In genomic region chr3:130991971-130992370, GRCm38 (mm10) we compare ENCODE assay signal across 22 mouse cellular contexts.
A peak's percentile ranks its signal among the peaks of the same experiment; 100 is the strongest.
DNase-seq lines count a peak whose midpoint lies in the region; ATAC-seq and TF ChIP-seq lines count a peak whose summit lies in the region.
"Had no signal": no experiment of that assay in that cellular context is flagged by ENCODE, and none has a peak within 500 bp of the region (broad histone marks: within the 10 kb centered on the region; RNA-seq: fewer than 3 reads in every experiment).

No protein-coding gene starts in this region.

- 29% methylated on average over 9 of the region's 9 CpGs for WGBS in midbrain, postnatal 0 days
- 41% methylated on average over 9 of the region's 9 CpGs for WGBS in midbrain, embryonic 13.5 days

- DNase-seq in cerebellum, postnatal 10 days = peak; percentile 52 to 65
- no peak for DNase-seq in cerebellum, postnatal 25 days
- peak; percentile 56 for DNase-seq in heart, adult 11 months
- no peak for DNase-seq in heart, postnatal 4 days
- peak; percentile 12 for DNase-seq in midbrain, postnatal 0 days (ENCODE audit: low spot score)
- DNase-seq: adrenal gland, postnatal 10 days; adrenal gland, postnatal 36 days; cerebellum, adult 18-20 months; cerebellum, adult 9-10 months; gastrocnemius, postnatal 10 days; gastrocnemius, postnatal 36 days had no signal

- no peaks in the 10 kb centered on the region for H3K9me3 ChIP-seq in midbrain, postnatal 0 days (ENCODE audit: low read length)
- no peaks in the 10 kb centered on the region for H3K9me3 ChIP-seq in midbrain, embryonic 13.5 days
- H3K9me3 ChIP-seq: embryonic facial prominence, embryonic 13.5 days; forebrain, embryonic 10.5 days; forebrain, embryonic 13.5 days; hindbrain, embryonic 10.5 days had no signal

- H3K9ac ChIP-seq in midbrain, postnatal 0 days (replicated peaks; ENCODE audit: low read length, poor library complexity, severe bottlenecking) = no peak overlapping the region
- H3K9ac ChIP-seq in midbrain, embryonic 13.5 days (replicated peaks) = no peak overlapping the region
- H3K9ac ChIP-seq: embryonic facial prominence, embryonic 13.5 days; forebrain, embryonic 13.5 days; hindbrain, embryonic 13.5 days had no signal

- H3K36me3 ChIP-seq in midbrain, postnatal 0 days (ENCODE audit: insufficient read depth, low read length) = no peaks in the 10 kb centered on the region
- no peaks in the 10 kb centered on the region for H3K36me3 ChIP-seq in midbrain, embryonic 13.5 days
- H3K36me3 ChIP-seq: embryonic facial prominence, embryonic 13.5 days; forebrain, embryonic 10.5 days; hindbrain, embryonic 10.5 days; hindbrain, embryonic 13.5 days had no signal

- no peak overlapping the region for H3K4me3 ChIP-seq in midbrain, postnatal 0 days (ENCODE audit: low read depth, low read length)
- H3K4me3 ChIP-seq in midbrain, embryonic 13.5 days (replicated peaks) = no peak overlapping the region
- H3K4me3 ChIP-seq: embryonic facial prominence, embryonic 13.5 days; forebrain, embryonic 10.5 days; forebrain, embryonic 13.5 days; hindbrain, embryonic 10.5 days; hindbrain, embryonic 13.5 days had no signal

- H3K4me2 ChIP-seq in midbrain, postnatal 0 days (ENCODE audit: low read depth, low read length, poor library complexity, severe bottlenecking) = no peak overlapping the region
- no peak overlapping the region for H3K4me2 ChIP-seq in midbrain, embryonic 13.5 days (replicated peaks)
- H3K4me2 ChIP-seq: embryonic facial prominence, embryonic 13.5 days; forebrain, embryonic 13.5 days; heart, embryonic 11.5 days; hindbrain, embryonic 13.5 days had no signal

- H3K4me1 ChIP-seq in midbrain, postnatal 0 days (ENCODE audit: insufficient read depth, low read length) = no peaks in the 10 kb centered on the region
- no peaks in the 10 kb centered on the region for H3K4me1 ChIP-seq in midbrain, embryonic 13.5 days (replicated peaks)
- H3K4me1 ChIP-seq: forebrain, embryonic 10.5 days; forebrain, embryonic 13.5 days; hindbrain, embryonic 10.5 days; hindbrain, embryonic 13.5 days had no signal

- H3K27me3 ChIP-seq in midbrain, postnatal 0 days (ENCODE audit: insufficient read depth, low read length) = no peaks in the 10 kb centered on the region
- no peaks in the 10 kb centered on the region for H3K27me3 ChIP-seq in midbrain, embryonic 13.5 days
- H3K27me3 ChIP-seq: embryonic facial prominence, embryonic 13.5 days; forebrain, embryonic 13.5 days; hindbrain, embryonic 13.5 days; Patski had no signal

- TF ChIP-seq CTCF in midbrain, postnatal 0 days (IDR thresholded peaks at IDR 0.05) = no peak

- H3K27ac ChIP-seq in midbrain, postnatal 0 days (ENCODE audit: low read depth, low read length) = no peak overlapping the region
- H3K27ac ChIP-seq in midbrain, embryonic 13.5 days = no peak overlapping the region
- H3K27ac ChIP-seq: embryonic facial prominence, embryonic 13.5 days; forebrain, embryonic 10.5 days; forebrain, embryonic 13.5 days; hindbrain, embryonic 10.5 days; hindbrain, embryonic 13.5 days had no signal

- ATAC-seq in midbrain, postnatal 0 days (ENCODE audit: low FRiP score) = no peak
- ATAC-seq in midbrain, embryonic 13.5 days = no peak
- ATAC-seq in inflammation-experienced regulatory T-cells, adult 6 months = no peak
- ATAC-seq: forebrain, embryonic 13.5 days; forebrain, embryonic 16.5 days; hindbrain, embryonic 16.5 days; Patski had no signal

Comparison
In these comparisons a context has a peak if more than half of its experiments do, and no peak if none do; other contexts are left out.
1. DNase-seq: peak in cerebellum, postnatal 10 days (2 of 2), heart, adult 11 months (single experiment) and midbrain, postnatal 0 days (single experiment); none in cerebellum, postnatal 25 days (0 of 2) and heart, postnatal 4 days (single experiment).